Mouse (Mus musculus) heart, adult 2 months (tissue): ENCODE results near the gene Spocd1.

Experiments used
- CTCF ChIP-seq: fragments of 200-600 bp; IDR thresholded peaks from 2 replicates; pipeline ENCODE4 v1.8.1; 2022; ENCODE audit warnings: antibody characterized with exemption, mild to moderate bottlenecking, moderate library complexity
- EP300 ChIP-seq: fragments of 200-500 bp; IDR thresholded peaks from 2 replicates; pipeline ENCODE4 v1.6.1; 2011; ENCODE audit warnings: low read depth, low read length, control low read depth; ENCODE audit not compliant: insufficient read depth
- POLR2A ChIP-seq: fragments of 200-500 bp; IDR thresholded peaks from 2 replicates; pipeline ENCODE4 v1.6.1; 2011; ENCODE audit warnings: mild to moderate bottlenecking, low read depth, low read length, control low read depth; ENCODE audit not compliant: insufficient read depth

GRCm38 (mm10) chr4:129921314-129921587 is 7.8 kb upstream of the Spocd1 start:
- TF ChIP-seq CTCF = no peak
- no peak for TF ChIP-seq POLR2A
- TF ChIP-seq EP300 = no peak
